Mouse (Mus musculus) bone marrow macrophage, adult 2 months (primary cell): Measurements from ENCODE around the gene Ccdc138. TPM values are rescaled to one million over a fixed set of nuclear protein-coding genes. Genes with fewer than 3 reads are reported as not detected.

Source experiments
- H3K27ac ChIP-seq: 2 replicates; pipeline ENCODE4 v1.5.1; 2012; ENCODE audit warnings: low read depth, low read length; ENCODE audit not compliant: insufficient read depth
- H3K4me1 ChIP-seq: 2 replicates; pipeline ENCODE4 v1.6.1; 2012; ENCODE audit warnings: low read length; ENCODE audit not compliant: control insufficient read depth, insufficient read depth
- H3K4me3 ChIP-seq: 2 replicates; pipeline ENCODE4 v1.5.1; 2012; ENCODE audit warnings: mild to moderate bottlenecking, low read length, moderate library complexity; ENCODE audit not compliant: insufficient read depth
- CTCF ChIP-seq: IDR thresholded peaks from 2 replicates; pipeline ENCODE4 v1.5.1; 2012; ENCODE audit warnings: low read depth, mild to moderate bottlenecking, low read length, moderate library complexity
- POLR2A ChIP-seq: IDR thresholded peaks from 2 replicates; pipeline ENCODE4 v1.6.1; 2012; ENCODE audit warnings: mild to moderate bottlenecking, low read depth, low read length, borderline replicate concordance
- polyA plus RNA-seq: library from polyadenylated mRNA; stranded (reverse); fragments of >200 nt; gene quantifications from 2 replicates; pipeline ENCODE4 v1.2.4, GENCODE M21; 2012; ENCODE audit not compliant: missing spikeins, insufficient read depth, insufficient read length

Ccdc138 gene
- polyA plus RNA-seq, 1 experiment: 1.9 TPM

DNA sequence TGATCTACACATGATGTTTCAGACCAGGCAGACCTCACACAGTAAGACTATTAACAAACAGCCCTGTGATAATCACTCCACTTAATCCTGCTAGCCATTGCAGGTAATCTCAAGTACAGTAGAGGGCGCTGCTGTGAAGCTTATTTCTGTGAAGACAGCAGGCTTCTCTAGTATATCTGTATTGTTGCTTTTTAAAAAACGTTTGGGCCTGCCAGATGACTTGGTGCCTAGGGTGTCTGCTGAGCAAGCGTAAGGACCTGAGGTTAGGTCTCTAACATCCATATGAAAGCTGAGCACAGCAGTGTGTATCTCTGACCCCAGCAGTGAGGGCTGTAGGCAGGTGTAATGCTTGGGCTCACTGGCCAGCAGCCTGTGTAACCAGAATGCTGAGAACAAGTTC lies 62.2 kb downstream of the Ccdc138 start:
- H3K4me1 ChIP-seq: no peaks in the 10 kb centered on the region
- no peak overlapping the region for H3K4me3 ChIP-seq
- TF ChIP-seq POLR2A: no peak
- TF ChIP-seq CTCF: peak; percentile 19; the same call in 1 of the 2 replicates
- no peak overlapping the region for H3K27ac ChIP-seq

DNA sequence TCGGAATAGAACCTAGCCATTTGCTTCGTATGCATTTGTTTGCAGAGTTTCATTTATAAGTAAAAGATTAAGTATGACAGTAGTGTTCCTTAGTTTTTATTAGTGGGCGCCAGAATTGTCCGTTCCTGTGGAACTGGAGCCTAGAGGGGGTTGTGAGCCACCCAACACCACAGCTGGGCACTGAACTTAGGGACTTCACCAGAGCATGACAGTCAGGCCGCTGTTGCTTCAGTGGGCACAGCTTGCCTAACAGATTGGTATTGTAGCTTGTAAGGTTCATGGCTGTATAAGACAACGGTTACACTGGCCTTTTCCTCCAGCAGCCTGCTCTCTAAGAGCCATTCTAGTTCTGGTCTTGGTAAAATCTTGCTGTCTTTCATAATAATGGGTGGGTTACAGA lies 62.8 kb downstream of the Ccdc138 start:
- Histone ChIP-seq H3K27ac (no peak overlapping the region), H3K4me3 (no peak overlapping the region), H3K4me1 (no peaks in the 10 kb centered on the region)
- TF ChIP-seq CTCF: no peak

DNA sequence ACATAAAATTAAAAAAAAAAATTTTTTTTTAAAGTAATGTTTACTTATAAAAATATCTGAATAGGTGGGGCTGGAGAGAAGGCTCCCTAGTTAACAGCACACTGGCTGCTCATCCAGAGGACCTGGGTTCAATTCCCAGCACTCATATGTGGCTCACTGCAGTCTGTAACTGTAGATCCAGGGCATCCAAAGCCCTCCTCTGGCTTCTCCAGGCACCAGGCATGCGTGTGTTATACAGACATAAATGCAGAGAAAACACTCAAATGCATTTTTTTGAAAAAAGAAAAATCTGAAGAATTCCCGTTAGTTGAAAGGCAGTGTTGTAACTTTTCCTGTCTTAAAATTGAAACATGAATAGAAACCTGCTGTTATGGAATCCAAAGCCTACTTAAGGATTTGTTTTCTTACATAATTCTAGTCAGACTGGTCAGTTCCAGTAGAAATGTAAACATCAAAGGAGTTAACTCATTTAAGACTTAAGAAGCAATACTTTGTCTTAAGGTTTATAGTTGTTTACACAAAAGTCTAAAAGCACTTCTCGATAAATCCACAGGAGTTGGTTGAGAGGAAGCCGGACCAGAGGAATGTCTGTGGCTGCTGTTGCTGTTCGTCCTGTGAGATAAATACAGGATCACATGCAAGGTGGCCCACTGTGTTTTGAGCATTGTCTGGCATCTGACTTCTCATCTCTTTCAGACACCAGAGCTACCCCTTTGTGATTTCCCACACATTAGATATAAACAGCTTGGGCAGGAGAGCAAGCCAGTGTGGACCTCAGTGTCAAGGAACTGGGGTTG lies 87.9 kb downstream of the Ccdc138 start:
- Histone ChIP-seq H3K27ac (no peak overlapping the region), H3K4me1 (no peaks in the 10 kb centered on the region), H3K4me3 (no peak overlapping the region)
- TF ChIP-seq CTCF (no peak), POLR2A (no peak)

DNA sequence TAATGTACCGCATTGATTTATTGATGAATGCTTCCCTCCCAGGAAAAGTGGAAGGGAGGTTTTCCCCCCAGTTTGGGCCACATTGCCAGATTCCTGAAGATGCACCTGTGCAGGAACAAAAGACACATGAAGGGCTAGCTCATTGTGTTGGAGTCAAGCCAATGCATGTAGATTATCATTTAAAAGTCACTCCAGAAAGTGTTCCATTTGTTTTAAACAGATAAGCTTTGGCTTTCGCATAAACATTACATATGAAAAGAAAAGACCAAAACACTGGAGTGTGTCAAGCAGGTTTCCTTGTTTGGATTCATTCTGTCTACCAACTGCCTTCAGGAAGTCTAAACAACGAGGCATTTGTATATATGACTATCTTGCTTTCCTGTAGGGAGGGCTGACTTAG lies 96.7 kb downstream of the Ccdc138 start:
- H3K4me3 ChIP-seq: no peak overlapping the region
- H3K4me1 ChIP-seq: no peaks in the 10 kb centered on the region
- no peak for TF ChIP-seq POLR2A
- no peak for TF ChIP-seq CTCF

DNA sequence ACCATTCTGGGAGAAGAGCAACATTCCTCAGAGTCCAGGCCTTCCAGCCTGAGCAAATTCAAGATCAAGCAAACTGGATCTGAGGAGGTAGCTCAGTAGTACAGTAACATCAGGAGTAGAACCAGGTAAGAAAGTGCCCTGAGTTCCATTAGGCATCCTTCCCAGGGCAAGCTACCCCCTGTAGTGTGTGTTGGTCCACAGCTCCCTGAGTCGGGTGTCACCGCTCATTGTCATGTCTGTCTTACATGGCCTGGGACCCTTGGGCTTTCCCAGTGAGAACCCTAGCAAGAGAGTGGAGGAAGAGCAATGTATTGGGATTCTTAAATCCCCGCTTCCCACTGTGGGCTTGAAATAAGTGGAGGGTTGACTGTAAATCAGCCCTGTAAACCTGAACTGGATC lies 97.4 kb downstream of the Ccdc138 start:
- Histone ChIP-seq H3K4me1 (no peaks in the 10 kb centered on the region), H3K27ac (no peak overlapping the region), H3K4me3 (no peak overlapping the region)
- TF ChIP-seq CTCF: no peak
- TF ChIP-seq POLR2A: no peak

More for the DNA sequence above, 96.7 kb downstream of the Ccdc138 start:
- no peak overlapping the region for H3K27ac ChIP-seq

DNA sequence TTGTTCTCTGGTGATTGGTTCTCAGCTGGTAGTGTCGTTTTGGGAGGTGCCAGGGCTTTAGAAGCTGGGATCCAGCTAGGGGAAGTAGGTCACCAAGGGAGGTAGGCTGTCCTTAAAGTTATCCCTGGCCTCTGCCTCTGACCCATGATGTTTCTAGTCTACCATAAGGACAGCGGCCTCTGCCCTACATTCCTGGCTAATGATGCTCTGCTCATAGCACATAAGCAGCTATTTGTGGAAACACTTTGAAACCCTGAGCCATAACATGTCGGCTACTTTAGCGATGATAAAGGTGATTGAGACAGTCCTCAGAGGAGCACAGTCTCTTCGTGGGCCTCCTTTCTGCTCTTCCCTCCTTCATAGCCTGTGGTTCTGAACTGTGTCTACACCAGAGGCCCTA lies 98.1 kb downstream of the Ccdc138 start:
- TF ChIP-seq CTCF (no peak), POLR2A (no peak)
- no peak overlapping the region for H3K4me3 ChIP-seq
- H3K4me1 ChIP-seq: no peaks in the 10 kb centered on the region
- no peak overlapping the region for H3K27ac ChIP-seq

DNA sequence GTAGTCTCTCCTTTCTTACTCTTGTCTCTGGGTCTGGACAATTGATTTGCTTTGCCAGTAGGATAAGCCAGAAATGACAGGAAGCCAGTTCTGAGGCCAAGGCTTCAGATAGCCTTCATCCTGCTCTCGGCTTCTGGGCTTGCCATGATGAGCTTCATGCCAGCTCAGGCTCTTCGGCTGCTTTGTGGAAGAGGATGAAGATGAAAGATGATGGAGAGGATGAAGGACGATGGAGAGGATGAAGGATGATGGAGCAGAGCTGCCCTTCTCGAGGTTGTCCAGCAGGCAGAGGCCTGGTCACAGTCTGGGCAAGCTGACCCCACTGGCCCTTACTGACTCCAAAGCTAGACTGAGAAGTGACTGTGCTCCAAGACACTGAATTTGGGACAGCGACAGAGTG lies 102.4 kb downstream of the Ccdc138 start:
- no peak for TF ChIP-seq POLR2A
- TF ChIP-seq CTCF: no peak
- Histone ChIP-seq H3K4me3 (no peak overlapping the region), H3K27ac (no peak overlapping the region), H3K4me1 (no peaks in the 10 kb centered on the region)

DNA sequence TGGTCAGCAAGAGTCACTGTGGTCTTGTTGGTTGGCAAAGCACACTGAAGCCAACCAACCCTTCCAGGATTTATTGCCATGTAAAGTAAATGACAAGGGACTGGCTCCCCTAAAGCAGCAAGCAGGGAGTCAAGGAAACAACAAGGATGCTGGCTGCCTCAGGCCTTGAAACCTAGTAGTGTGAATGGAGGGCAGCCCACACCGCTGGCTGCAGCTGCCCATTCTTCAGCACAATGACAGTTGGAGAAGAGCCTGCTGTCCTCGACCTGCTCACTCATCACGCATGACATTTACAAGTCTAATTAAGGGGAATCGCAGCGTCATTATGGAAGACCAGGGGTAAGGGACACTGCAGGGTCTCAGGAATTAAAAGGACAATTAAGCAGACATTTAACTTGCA lies 103.2 kb downstream of the Ccdc138 start:
- Histone ChIP-seq H3K4me3 (no peak overlapping the region), H3K4me1 (no peaks in the 10 kb centered on the region), H3K27ac (no peak overlapping the region)
- TF ChIP-seq CTCF (no peak), POLR2A (no peak)

DNA sequence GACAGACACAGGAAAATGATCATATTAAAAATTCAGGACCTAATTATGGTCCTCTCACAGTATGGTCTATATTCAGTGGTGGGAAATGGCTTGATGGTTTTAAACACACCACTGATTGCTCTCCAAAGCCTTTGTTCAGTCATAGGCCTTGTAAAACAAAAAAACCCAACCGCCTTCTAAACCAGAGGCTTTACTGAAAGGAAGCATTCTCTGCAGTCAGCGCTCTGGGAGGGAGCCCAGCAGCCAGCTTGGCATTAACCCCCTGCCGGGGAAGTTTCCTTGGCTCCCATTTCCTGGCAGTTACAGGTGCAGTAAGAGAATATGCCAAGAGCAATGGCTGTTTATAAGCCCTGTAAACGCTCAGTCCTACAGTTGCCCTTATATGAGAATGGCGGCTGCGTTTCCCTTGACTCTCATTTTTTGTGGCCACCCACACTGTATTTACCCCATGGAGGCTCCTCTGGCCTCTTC lies 103.7 kb downstream of the Ccdc138 start:
- H3K27ac ChIP-seq: no peak overlapping the region
- H3K4me3 ChIP-seq: no peak overlapping the region
- TF ChIP-seq CTCF (no peak), POLR2A (no peak)
- no peaks in the 10 kb centered on the region for H3K4me1 ChIP-seq

DNA sequence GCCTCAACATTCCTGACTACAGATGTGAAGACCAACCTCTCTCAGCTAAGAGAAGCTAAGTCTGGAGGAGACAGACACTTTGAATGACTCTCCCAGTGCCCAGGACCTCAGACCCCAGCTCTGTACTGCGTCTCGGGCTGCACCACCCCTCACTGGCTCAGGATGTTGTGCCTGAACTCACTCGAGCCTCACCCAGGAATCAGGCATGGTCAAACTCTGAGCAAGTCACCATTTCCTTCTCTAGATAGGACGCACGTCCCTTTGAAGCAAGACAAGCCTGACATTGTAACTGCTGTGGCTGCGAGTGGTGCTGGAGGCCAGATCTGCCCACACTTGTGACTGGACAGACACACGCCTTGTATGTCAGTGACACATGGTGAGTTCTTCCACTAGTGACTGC lies 104.2 kb downstream of the Ccdc138 start:
- Histone ChIP-seq H3K4me3 (no peak overlapping the region), H3K4me1 (no peaks in the 10 kb centered on the region), H3K27ac (no peak overlapping the region)
- TF ChIP-seq CTCF: no peak
- no peak for TF ChIP-seq POLR2A

DNA sequence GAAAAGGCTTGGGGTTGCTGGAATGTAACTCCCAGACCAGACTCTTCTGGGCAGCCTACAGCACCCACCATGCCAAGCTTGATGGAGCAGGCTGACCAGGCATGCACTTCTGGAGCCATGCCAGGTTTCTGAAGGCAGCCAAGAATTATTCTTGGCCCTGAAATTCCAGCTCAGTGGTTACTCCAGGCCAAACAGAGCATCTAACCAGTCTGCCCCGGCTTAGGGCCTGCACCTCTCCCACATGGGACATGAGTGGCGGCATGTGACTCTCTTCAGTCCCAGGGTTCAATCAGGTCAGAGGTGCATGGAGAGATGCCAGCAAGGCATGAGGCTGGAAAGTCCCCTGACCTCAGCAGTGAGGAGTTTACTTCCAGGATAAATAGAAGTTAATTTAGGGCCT lies 107.0 kb downstream of the Ccdc138 start:
- no peak overlapping the region for H3K4me3 ChIP-seq
- no peak overlapping the region for H3K27ac ChIP-seq
- H3K4me1 ChIP-seq: no peaks in the 10 kb centered on the region
- TF ChIP-seq CTCF (no peak), POLR2A (no peak)
